Mouse (Mus musculus) megakaryocyte progenitor cell, adult 5-6 weeks (primary cell): ENCODE data around the gene Ptger1. TPM values are rescaled to one million over a fixed set of nuclear protein-coding genes. Genes with fewer than 3 reads are reported as not detected.

ENCODE experiments used
- ATAC-seq: replicated peaks from 2 replicates; pipeline ENCODE4 v1.8.0; 2016; ENCODE audit warnings: mild to moderate bottlenecking, moderate TSS enrichment, inconsistent platforms; ENCODE audit not compliant: poor library complexity
- total RNA-seq, 2 experiments: library from RNA; stranded (forward) in 1 of 2; stranded (reverse) in 1 of 2; fragments of 157-497, 149-512 nt in 1 of 2; fragments of 200-1000 nt in 1 of 2; gene quantifications; 2 replicates each; pipeline versions ENCODE4 v1.2.3 to v1.2.4; 2015 to 2017

Gene Ptger1
- total RNA-seq, 2 experiments from 2014 or later = 0.10 to 0.87 TPM

GRCm38 (mm10) chr8:83694369-83695160 is 28.1 kb downstream of the Ptger1 start:
- ATAC-seq = no peak

- peak; percentile 26 for ATAC-seq
Measured at GRCm38 (mm10) chr8:83695351-83696106, 29.1 kb downstream of the Ptger1 start.

GRCm38 (mm10) chr8:83697374-83698220 is 31.1 kb downstream of the Ptger1 start:
- ATAC-seq = no peak

- ATAC-seq = peak; percentile 57
Measured at GRCm38 (mm10) chr8:83698291-83698660, 31.8 kb downstream of the Ptger1 start.

- peak; percentile 44 for ATAC-seq
Measured at GRCm38 (mm10) chr8:83698661-83699453, 32.4 kb downstream of the Ptger1 start, which contains the start of gene Pkn1. TSS of gene Pkn1 (minus strand) at chr8:83699179.

GRCm38 (mm10) chr8:83699566-83699965 is 33.1 kb downstream of the Ptger1 start:
- no peak for ATAC-seq

- no peak for ATAC-seq
Measured at GRCm38 (mm10) chr8:83700423-83701085, 34.1 kb downstream of the Ptger1 start.

GRCm38 (mm10) chr8:83703426-83703825 is 36.9 kb downstream of the Ptger1 start:
- ATAC-seq = no peak

GRCm38 (mm10) chr8:83706411-83706810 is 39.9 kb downstream of the Ptger1 start:
- ATAC-seq = 0 out of 2 replicates have a peak, but pooled peaks have one; percentile 14

- ATAC-seq = no peak
Measured at GRCm38 (mm10) chr8:83707554-83707953, 41.1 kb downstream of the Ptger1 start.

- no peak for ATAC-seq
Measured at GRCm38 (mm10) chr8:83714676-83715030, 48.2 kb downstream of the Ptger1 start.

GRCm38 (mm10) chr8:83715031-83715690 is 48.7 kb downstream of the Ptger1 start, which contains the start of gene Ddx39:
TSS of gene Ddx39 (plus strand) at chr8:83715177.
- peak; percentile 93 for ATAC-seq

GRCm38 (mm10) chr8:83715771-83716170 is 49.3 kb downstream of the Ptger1 start:
- ATAC-seq = no peak

- no peak for ATAC-seq
Measured at GRCm38 (mm10) chr8:83716563-83716962, 50.1 kb downstream of the Ptger1 start.

- ATAC-seq = no peak
Measured at GRCm38 (mm10) chr8:83719048-83719447, 52.6 kb downstream of the Ptger1 start.

GRCm38 (mm10) chr8:83719693-83720092 is 53.2 kb downstream of the Ptger1 start:
- no peak for ATAC-seq

- ATAC-seq = no peak
Measured at GRCm38 (mm10) chr8:83721405-83722025, 55.0 kb downstream of the Ptger1 start.
